Mouse (Mus musculus) frontal cortex, postnatal 10 days (tissue): ENCODE data around the gene Timp2.

ENCODE experiments used
- DNase-seq, 2 experiments: peaks; one replicate each; pipeline ENCODE4 v3.0.0; 2022; ENCODE audit warnings: low spot score in 2 of 2, mixed read lengths in 1 of 2

The Timp2 gene

DNA sequence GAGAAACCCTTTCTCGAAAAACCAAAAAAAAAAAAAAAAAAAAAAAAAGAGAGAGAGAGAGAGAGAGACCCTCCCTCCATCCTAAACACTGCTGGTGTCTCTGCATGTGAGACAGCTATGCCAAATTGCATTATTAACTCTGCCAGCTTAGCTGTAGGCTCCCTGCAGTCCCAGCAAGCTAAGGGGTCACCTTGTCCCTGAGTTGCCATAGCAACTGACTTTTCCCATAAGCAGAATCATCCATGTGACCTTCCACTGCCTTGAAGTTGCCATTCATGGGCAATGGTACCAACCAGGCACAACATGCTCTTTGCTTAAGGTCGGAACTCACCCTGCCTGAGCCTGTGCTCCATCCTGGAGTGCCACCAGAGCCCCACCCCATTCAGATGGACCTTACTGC is 60.5 kb downstream of the Timp2 start:
- no peak for DNase-seq

DNA sequence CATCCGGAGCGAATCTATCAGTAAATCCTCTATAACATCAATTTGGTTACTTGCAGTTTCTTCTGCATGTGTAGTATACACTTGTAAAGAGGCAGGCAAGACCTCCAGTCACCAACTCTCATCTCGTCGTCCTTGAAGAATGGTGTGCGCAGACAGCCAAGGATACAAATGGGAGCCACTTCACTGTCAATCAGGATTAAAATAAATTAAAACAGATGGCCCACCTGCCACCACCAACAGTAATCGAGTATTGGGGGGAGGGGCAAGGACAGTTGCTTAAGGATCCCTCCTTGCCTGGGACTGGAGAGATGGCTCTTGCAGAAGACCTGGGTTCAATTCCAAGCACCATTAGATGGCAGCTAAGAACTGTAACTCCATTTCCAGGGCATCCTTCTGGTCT is 62.9 kb downstream of the Timp2 start:
- DNase-seq, result no peak

DNA sequence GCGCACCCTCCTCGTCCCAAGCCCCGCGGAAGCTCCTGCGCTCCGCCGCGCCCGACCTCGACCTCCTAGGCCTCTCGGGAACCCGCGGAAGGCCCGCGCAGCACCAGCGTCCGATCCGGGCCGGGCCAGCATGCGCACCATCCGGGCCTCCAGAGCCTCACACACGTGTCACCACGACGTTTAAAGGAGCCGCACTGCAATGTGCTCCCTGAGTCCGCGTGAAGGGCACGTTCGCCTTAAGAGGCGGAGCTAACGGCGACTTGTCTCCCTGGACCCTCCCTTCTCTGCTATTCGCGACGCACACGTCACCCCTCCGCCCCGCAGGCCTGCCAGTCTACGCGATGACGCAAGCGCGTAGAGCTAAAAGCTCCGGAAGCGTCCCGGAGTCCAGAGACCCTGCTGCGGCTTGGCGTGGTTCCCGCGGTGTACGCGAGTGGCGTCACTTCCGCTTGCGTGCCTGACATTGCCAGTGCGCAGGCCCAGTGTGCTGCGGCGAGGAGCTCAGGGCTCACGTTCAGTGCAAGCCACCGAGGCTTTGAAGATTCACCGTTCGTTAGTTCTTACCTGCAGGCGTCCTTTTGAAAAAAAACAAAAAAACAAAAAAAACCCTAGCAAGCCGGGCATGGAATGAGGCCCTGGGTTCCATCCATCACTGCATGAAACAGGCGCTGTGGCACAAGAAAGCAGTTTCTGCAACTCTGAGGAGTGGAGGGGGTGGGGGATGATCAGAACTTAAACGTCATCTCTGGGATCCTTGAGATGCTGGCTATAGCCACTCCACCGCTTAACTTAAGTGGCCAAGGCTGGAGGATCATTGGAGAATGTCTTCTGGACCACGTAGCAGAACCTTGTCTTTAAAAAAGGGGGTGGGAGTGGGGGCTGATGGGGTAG is 65.3 kb downstream of the Timp2 start, which contains the start of gene Usp36:
Usp36 (minus strand) TSS at position 246 of the 891 bp plus-strand sequence.
- DNase-seq, result peak; percentile 100

DNA sequence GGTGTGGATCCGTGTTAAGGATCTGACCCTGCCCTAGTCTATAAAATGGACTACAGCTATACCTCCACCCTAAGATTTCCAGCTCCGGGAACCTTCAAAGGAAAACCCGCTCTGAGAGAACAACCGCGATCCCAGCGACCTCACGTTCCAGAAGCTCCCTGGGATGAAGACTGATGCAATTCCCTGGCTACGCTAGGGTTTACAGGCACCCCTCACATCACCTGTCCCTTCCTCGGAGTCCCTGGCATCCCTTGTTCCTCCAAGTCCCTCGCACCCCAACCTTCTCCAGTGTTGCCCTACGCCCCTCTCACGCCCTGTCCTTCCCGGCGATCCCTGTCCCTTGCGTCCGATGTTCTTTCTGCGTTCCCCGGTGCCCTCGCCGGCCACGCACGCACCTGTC is 66.0 kb downstream of the Timp2 start:
- no peak for DNase-seq

DNA sequence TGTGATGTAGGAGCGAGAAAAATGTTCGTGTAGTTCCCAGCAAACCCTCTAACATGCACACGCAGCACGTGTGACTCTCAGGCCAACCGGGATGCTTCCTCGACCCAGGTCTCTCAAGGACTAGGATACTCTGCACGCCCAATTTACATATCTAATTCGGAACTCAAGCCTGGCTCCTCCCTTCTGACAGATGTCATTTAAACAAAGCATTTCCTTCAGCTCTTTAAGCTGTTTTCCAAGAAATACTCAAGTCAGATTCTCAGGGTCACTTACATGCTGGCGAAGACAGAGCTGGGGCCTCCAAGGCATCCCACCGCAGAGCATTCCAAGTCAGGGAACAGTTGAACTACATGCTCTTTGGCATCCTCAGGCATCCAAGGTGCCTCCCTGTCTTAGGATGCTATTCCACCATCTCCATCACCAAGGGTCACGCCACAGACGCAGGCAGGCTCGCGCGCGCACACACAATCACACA is 66.5 kb downstream of the Timp2 start:
- no peak for DNase-seq

DNA sequence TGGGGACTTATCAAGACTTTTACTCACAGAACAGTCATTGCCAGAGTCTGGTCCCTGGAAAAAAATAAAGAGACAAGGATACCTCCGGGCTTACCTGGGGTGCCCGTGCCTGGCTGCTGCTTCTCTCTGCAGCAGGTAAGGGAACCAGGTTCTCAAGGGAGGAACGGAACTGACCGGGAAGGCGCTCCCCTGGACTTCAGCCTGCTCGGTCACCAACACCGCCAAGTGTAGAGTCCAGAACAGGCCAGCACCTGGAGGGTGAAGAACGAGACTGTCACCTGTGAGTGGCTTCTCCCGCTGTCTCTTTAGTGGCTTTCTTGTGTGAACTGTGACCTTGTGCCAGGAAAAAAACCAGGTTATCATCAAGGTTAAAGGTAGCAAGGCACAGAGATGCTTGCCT is 68.0 kb downstream of the Timp2 start:
- no peak for DNase-seq

DNA sequence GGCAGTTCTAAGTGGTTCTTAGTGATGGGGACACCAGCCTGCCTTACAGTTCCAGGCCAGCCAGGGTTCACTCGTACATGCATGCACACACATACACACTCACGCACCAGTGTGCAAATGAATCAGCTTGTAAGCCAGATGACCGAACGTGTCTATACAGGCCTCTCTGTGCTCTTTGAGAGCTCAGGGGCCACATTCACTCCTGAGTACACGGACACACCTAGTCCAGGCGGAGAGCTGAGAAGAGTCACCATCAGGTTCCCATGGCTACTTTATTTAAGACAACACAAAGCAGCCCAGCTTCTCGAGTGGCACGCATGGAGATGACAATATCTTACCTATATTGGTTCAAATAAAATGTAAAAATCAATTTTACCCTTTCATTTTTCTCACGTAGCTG is 69.1 kb downstream of the Timp2 start:
- DNase-seq, result no peak

DNA sequence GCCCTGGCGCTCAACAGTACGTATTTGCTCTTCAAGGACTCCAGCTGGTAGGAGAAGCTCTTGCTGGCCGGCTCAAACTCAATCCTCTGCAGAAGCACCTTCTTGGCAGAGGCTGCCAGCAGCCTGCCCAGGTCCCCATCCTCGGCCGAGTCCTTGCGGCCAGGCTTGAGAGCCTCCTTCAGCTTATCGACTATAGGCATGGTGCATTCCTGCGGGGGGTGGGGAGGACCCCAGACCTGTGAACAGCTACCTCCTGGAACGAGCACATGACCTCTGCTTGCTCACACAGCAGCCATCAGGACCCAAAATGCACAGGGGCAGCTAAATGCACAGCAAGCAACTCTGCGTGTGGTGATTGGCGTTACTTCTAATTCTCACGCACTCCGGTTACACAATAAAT is 69.7 kb downstream of the Timp2 start:
- no peak for DNase-seq

DNA sequence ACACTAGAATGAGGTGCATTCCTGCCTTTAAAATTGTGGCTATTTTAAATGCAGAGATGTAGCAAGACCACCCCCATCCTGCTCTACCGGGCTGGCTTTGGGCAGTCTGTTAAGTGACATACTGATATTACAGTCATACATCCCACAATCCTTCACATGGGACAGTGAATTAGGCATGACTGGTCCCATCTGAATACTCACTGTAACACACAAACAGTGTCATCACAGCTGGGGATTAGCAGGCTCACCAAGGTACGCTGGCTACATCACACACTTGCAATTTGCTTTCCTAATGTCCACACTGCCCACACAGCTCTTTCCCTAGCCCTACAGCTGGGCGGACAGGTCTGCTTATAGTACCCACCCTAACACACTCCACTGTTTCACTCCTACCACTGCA is 75.3 kb downstream of the Timp2 start:
- no peak for DNase-seq

DNA sequence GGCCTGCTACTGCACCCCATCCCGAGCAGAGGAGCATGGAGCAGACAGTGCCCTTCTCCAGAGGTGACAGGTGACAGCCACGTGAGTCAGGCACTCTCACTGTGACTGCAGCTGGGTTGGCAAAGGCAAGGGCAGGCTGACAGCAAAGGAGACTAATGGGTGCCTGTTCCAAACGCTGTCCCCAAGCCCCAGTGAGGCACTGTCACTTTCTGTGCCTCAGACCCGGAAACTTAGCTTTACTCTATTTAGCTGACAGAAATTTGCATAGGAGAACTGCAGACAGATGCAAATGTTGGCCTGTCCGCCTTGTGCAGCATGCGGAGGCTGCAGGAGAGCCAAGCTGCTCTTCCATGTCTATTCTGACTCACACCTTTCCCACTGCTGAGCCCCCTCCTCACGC is 79.2 kb downstream of the Timp2 start:
- no peak for DNase-seq

DNA sequence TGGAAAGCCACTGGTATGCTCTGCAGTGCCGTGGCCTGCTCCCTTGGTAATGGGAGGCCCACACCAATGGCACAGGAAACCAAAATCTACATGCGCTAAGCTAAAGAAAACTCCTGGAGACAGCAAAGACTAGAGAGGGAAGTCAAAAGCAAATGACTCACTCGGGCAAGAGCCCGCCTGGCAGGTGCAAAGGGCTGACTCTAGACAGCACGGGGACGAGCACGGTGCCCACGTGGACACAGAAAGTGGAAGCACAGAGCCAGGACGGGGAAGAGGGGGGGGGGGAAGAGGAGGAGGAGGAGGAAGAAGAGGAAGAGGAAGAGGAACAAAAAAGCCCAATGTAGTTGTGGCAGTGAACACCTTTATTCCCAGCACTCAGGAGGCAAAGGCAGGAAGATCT is 80.4 kb downstream of the Timp2 start:
- no peak for DNase-seq

DNA sequence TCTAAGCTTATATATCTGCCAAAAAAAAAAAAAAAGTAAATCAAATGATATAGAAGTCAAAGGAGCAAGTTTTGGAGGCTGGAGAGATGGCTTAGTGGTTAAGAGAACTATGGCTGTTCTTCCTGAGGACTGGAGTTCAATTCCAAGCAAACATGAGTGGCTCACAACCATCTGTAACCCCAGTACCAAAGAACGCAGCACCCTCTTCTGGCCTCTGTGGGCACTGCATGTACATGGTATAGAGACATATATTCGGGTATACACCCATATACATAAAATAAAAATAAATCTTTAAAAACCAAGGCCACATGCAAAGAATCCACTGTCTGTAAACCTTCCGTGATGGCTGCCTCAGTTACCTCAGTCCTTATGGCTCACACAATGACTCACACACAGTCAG is 85.7 kb downstream of the Timp2 start:
- no peak for DNase-seq

DNA sequence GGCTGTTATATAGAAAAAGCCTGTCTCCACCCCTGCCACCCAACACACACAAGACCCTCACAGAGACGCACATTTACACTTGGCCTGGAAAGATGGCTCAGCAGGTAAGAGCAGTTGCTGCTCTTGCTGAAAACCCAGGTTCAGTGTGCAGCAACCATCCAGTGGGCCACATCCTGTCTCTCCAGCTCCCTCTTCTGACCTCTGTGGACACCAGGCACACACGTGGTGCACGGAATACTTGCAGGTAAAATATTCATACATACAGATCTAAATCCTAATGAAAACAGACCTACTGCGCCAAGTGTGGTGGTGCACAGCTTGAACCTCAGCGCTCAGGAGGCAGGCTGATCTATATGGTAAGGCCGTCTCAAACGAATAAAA is 88.9 kb downstream of the Timp2 start:
- no peak for DNase-seq

DNA sequence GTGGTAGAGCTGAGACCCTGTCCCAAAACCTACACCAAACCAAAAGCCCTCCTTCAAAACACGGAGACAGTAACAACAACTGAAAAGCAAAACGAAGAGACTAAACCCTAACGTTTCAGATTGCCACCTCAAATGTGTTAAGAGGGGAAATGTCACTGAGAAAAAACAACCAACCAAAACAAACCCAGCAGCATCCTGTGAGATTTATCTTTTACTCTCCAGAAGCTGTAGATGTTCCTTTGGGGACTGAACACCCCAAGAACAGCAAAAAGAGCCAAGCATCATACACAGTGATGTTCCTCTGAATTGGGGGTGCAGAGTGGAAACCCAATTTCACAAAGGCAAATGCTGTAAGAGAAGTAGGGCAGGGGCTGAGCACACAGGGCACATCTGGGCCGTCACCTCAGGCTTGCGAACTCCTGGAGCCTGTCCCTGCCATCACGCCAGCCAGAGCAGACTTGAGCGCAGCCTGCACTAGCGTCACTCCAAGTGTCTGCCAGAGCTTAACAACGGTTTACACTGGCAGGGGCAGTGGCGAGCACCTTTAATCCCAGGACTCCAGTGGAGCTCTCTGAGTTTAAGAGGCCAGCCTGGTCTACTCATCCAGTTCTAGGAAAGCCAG is 89.4 kb downstream of the Timp2 start:
- no peak for DNase-seq

DNA sequence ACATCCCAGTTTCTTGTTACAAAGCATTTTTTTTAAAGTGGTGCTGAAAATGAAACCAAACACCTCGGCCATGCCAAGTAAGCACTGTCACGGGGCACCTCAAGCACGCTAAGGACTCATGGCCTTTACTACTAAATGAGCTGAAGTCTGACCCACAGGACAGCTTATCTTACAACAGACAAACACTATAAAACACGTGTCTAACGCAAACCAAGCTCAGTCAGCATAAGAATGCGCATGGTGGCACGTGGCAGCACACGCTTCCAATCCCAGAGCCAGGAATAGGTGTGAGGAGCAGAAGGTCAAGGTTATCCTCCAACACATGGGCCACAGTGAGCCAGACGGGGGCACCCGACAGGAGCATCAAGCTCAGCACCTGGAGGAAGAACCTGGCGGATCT is 89.9 kb downstream of the Timp2 start:
- no peak for DNase-seq

DNA sequence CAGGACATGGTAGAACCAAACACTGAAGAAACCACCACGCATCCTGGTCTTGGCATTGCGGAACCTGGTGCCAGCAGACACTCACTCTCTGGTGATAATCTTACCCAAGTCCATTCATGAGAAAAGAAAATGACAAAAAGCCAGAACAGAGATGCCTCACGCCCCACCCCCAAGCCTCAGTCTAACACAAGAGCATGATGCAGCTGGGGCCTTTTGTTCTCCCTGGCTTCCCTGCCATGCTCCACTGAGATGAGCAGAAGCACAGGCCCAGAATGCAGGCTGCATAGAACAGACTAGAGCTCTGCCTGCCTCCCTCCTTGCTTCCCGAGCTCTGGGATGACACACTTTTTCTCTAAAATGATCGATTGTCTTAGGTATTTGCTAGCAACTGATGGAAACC is 92.4 kb downstream of the Timp2 start:
- DNase-seq, result no peak

DNA sequence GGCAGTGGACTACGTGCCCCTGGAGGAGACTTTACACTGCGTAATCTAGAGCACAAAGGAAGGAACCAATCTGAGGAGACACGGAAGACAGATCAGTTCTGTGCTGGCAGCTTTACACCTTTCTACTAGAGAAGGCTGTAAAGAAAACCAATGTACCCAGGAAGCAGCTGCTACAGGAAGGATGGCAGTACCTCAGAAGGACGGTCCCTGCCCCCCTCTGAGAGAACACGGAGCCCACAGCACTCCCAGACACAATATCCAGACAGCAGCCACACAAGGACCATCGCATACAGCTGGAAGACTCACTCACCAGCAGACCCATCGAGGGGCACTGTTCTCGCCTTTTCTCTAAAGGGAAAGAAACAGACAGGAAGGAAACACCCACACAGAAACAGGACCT is 95.5 kb downstream of the Timp2 start:
- DNase-seq, result no peak

DNA sequence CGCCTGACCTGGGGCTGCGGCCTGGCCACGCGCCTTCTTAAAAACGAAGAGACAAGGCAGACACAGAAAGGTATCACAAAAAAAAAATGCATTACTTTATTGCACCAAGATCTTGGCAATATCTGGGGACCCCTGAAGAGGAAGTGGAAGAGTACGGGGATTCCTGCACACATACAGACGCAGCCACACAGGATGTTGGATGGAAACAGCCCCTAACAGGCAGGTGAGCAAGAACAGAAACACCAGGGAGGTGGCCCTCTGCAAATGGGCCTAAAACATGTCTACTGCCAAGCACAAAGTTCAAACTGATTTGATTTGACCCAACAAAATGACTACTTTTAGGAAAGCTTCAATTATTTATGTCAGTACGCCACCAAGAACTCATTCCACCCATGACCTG is 96.0 kb downstream of the Timp2 start:
- no peak for DNase-seq

DNA sequence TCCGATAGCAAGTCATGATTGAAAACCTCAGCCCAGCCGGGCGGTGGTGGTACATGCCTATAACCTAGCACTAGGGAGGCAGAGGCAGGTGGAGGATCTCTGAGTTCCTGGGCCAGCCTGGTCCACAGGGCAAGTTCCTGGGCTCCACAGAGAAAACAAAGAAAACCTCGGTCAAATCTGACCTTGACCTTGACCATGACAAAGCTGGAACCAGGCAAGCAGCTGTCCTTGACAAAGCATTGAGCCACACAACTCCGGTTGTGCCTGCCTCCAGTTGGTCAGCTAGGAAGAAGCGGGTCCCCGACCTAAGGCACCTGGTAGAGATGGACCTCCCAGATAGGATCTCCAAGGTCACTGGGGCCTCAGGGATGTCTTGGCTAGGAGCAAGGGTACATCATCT is 99.2 kb downstream of the Timp2 start:
- no peak for DNase-seq

DNA sequence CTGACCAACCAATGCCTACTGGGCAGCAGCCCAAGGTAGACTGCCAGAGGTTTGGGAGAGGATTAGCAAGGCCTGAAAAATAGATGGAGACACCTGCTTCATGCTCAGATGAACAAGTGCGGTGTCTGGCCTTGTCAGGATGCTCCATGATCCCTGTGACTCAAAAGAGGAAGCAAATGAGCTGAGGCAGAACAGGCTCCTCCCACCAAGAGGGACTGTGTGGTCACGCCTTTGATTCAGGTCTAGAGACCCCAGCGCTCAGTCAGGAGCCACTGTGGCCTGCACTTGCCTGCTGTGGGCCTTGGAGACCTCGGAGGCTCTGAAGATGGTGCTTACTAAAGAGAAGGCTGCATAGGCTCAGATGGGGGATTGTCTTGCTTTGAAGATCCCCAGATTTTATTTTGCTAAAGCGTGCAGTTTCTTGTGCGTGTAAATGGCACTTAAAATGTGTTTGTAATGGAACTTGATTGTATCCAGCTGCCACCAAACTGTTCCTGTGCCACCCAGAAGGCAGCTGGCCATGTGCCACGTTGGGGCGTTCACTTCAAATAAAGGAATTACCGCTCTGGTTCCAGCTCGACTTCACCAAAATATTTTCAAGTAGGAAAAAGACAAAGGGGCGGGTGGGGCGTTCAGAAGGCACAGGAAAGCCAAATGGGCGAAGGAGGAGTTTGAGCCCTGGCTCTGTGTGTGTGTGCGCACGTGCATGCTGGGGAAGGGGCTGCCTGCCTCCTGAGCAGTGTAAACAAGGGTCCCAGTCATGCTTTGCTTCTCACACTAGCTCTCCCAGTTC is 101.2 kb downstream of the Timp2 start:
- peak; percentile 56 to 59 for DNase-seq

DNA sequence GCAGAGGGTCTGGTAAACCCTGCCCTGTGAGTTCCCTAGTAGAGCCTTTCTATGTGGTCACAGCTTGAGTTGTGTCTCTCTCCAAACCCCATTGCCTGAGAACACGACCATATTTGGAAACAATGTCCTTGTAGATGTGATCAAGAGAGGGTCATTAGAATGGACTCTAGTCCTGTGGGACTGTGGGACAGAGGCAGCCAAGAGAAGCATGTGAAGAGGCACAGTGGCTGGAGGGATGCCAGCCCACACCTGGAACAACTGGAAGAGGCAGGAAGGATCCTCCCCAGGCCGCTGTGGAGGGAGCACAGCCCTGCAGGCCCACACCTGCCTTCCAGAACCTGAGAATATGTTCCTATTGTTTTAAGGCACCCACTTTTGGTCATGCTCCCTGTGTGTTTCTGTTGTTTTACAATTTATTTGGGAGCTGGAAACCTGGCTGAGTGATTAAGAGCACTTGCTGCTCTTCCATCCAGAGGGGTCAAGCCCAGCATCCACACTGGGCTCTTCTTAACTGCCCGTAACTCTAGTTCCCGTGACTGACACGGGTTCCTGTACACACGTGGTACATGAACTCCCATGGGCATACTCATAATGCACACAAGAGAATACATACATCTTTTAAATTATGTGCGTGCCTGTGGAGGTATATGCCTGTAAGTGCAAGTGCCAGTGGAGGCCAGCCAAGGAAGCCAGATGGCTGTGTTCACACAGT is 101.9 kb downstream of the Timp2 start:
- no peak for DNase-seq
